15 mouse cellular contexts compared by ENCODE assay signal in the genomic region with DNA sequence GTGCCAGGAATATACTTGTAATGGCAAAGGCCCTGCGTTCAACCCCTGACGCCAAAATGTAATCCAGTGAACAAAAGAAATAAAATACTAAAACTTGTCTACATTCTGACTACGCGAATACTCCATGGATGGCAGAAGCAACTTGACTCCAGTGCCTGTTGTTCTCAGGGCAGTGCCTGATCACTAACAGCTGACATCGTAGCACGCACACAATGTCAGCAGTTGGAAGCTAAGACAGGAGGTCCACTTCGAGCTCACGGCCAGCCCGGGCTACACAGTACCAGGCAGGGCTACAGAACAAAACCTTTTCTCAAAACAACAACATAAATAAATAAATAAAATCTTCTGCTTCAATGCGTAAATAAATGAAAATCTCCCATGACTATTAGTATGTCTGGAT.
"Had no signal": no experiment of that assay in that cellular context is flagged by ENCODE, and none has a peak within 500 bp of the region (broad histone marks: within the 10 kb centered on the region; RNA-seq: fewer than 3 reads in every experiment).

No protein-coding gene starts in this region.

- H3K4me2 ChIP-seq: liver, embryonic 12.5 days; liver, embryonic 15.5 days; lung, embryonic 15.5 days; neural tube, embryonic 13.5 days had no signal

- H3K27ac ChIP-seq: liver, embryonic 12.5 days; liver, embryonic 15.5 days; lung, embryonic 15.5 days; midbrain, embryonic 10.5 days; neural tube, embryonic 13.5 days had no signal

- H3K36me3 ChIP-seq: lung, embryonic 15.5 days; midbrain, embryonic 10.5 days; neural tube, embryonic 13.5 days had no signal

- H3K4me1 ChIP-seq: lung, embryonic 15.5 days; megakaryocyte, embryonic 14.5 days; midbrain, embryonic 10.5 days; neural tube, embryonic 13.5 days had no signal

- H3K4me3 ChIP-seq: liver, embryonic 12.5 days; liver, embryonic 15.5 days; lung, embryonic 15.5 days; megakaryocyte, embryonic 14.5 days; midbrain, embryonic 10.5 days; neural tube, embryonic 13.5 days had no signal

- H3K9ac ChIP-seq: liver, embryonic 12.5 days; liver, embryonic 15.5 days; lung, embryonic 15.5 days; neural tube, embryonic 13.5 days had no signal

- H3K27me3 ChIP-seq: liver, embryonic 12.5 days; liver, embryonic 15.5 days; lung, embryonic 15.5 days; megakaryocyte, embryonic 14.5 days; neural tube, embryonic 13.5 days had no signal

- DNase-seq: kidney, adult 18-20 months; kidney, adult 9 months; kidney, postnatal 14 days; left cerebral cortex, postnatal 4 days; liver; lung, adult 18-20 months; thymus, adult 18-20 months; thymus, postnatal 36 days had no signal

- ATAC-seq: intestine, embryonic 16.5 days; liver, embryonic 12.5 days had no signal

- H3K9me3 ChIP-seq: liver, embryonic 12.5 days; liver, embryonic 15.5 days; lung, embryonic 15.5 days; midbrain, embryonic 10.5 days; neural tube, embryonic 13.5 days had no signal
